Mouse (Mus musculus): ENCODE measurements around the gene Srrm3.
A peak's percentile ranks its signal among the peaks of the same experiment; 100 is the strongest.

The Srrm3 gene

GRCm38 (mm10) chr5:135822316-135822944 is 15.7 kb downstream of the Srrm3 start:
- no peak for DNase-seq (ENCODE audit: low spot score in 2 of 2)

GRCm38 (mm10) chr5:135824517-135824916 is 17.8 kb downstream of the Srrm3 start:
- DNase-seq (ENCODE audit: low spot score in 2 of 2): no peak

GRCm38 (mm10) chr5:135826225-135826624 is 19.5 kb downstream of the Srrm3 start:
- DNase-seq (ENCODE audit: low spot score in 2 of 2): no peak

GRCm38 (mm10) chr5:135829381-135829780 is 22.7 kb downstream of the Srrm3 start:
- DNase-seq (ENCODE audit: low spot score in 2 of 2): no peak

GRCm38 (mm10) chr5:135832729-135833128 is 26.0 kb downstream of the Srrm3 start:
- DNase-seq (ENCODE audit: low spot score in 2 of 2): peak in 1 of 2 experiments; percentile 67

- peak; percentile 71 to 72 for DNase-seq (ENCODE audit: low spot score in 2 of 2)
These were observed 28.2 kb downstream of the Srrm3 start for GRCm38 (mm10) chr5:135834769-135835491.

- DNase-seq (ENCODE audit: low spot score in 2 of 2): no peak
These were observed 28.8 kb downstream of the Srrm3 start for GRCm38 (mm10) chr5:135835492-135835858.

GRCm38 (mm10) chr5:135835981-135836380 is 29.3 kb downstream of the Srrm3 start:
- DNase-seq (ENCODE audit: low spot score in 2 of 2): no peak

GRCm38 (mm10) chr5:135841651-135842050 is 35.0 kb downstream of the Srrm3 start:
- DNase-seq (ENCODE audit: low spot score in 2 of 2): no peak

GRCm38 (mm10) chr5:135843418-135843817 is 36.7 kb downstream of the Srrm3 start:
- no peak for DNase-seq (ENCODE audit: low spot score in 2 of 2)

GRCm38 (mm10) chr5:135845676-135846320 is 39.1 kb downstream of the Srrm3 start:
- DNase-seq (ENCODE audit: low spot score in 2 of 2): no peak

- no peak for DNase-seq (ENCODE audit: low spot score in 2 of 2)
These were observed 40.8 kb downstream of the Srrm3 start for GRCm38 (mm10) chr5:135847460-135847859.

- no peak for DNase-seq (ENCODE audit: low spot score in 2 of 2)
These were observed 41.2 kb downstream of the Srrm3 start for GRCm38 (mm10) chr5:135847881-135848280.

GRCm38 (mm10) chr5:135851024-135851423 is 44.3 kb downstream of the Srrm3 start:
- DNase-seq (ENCODE audit: low spot score in 2 of 2): no peak

- DNase-seq (ENCODE audit: low spot score in 2 of 2): no peak
These were observed 44.8 kb downstream of the Srrm3 start for GRCm38 (mm10) chr5:135851481-135851880.

- no peak for DNase-seq (ENCODE audit: low spot score in 2 of 2)
These were observed 45.7 kb downstream of the Srrm3 start for GRCm38 (mm10) chr5:135852421-135852820.

- no peak for DNase-seq (ENCODE audit: low spot score in 2 of 2)
These were observed 47.0 kb downstream of the Srrm3 start for GRCm38 (mm10) chr5:135853731-135854130.

- peak in 1 of 2 experiments; percentile 75 for DNase-seq (ENCODE audit: low spot score in 2 of 2)
These were observed 48.5 kb downstream of the Srrm3 start for GRCm38 (mm10) chr5:135855156-135855555.

GRCm38 (mm10) chr5:135866662-135867061 is 60.0 kb downstream of the Srrm3 start:
- no peak for DNase-seq (ENCODE audit: low spot score in 2 of 2)

- peak in 1 of 2 experiments; percentile 39 for DNase-seq (ENCODE audit: low spot score in 2 of 2)
These were observed 61.2 kb downstream of the Srrm3 start for GRCm38 (mm10) chr5:135867637-135868593.

GRCm38 (mm10) chr5:135868653-135869052 is 62.0 kb downstream of the Srrm3 start:
- no peak for DNase-seq (ENCODE audit: low spot score in 2 of 2)
